Mouse (Mus musculus) limb, embryonic 15.5 days (tissue): ENCODE measurements around the gene Scn3b. TPM values are rescaled to one million over a fixed set of nuclear protein-coding genes. Genes with fewer than 3 reads are reported as not detected.

Source experiments
- ATAC-seq: fragments of 200-750 bp; cut with Nextera tagmentation; 2 replicates; pipeline ENCODE4 v1.8.0; 2017; ENCODE audit warnings: low read depth, moderate TSS enrichment; ENCODE audit not compliant: insufficient number of reproducible peaks, low FRiP score, low TSS enrichment
- H3K27ac ChIP-seq: fragments of 300-500 bp; sonication (generic); 2 replicates; pipeline ENCODE4 v1.5.1; 2015; ENCODE audit warnings: moderate library complexity, mild to moderate bottlenecking, inconsistent platforms
- H3K27me3 ChIP-seq: fragments of 300-500 bp; sonication (generic); 2 replicates; pipeline ENCODE4 v1.6.1; 2015; ENCODE audit warnings: inconsistent platforms
- H3K36me3 ChIP-seq: fragments of 300-500 bp; sonication (generic); 2 replicates; pipeline ENCODE4 v1.6.1; 2015; ENCODE audit warnings: inconsistent platforms
- H3K4me1 ChIP-seq: fragments of 300-500 bp; sonication (generic); 2 replicates; pipeline ENCODE4 v1.6.1; 2015; ENCODE audit warnings: inconsistent platforms
- H3K4me2 ChIP-seq: fragments of 300-500 bp; sonication (generic); 2 replicates; pipeline ENCODE4 v1.6.1; 2015; ENCODE audit warnings: mild to moderate bottlenecking, inconsistent platforms
- H3K4me3 ChIP-seq: fragments of 300-500 bp; sonication (generic); 2 replicates; pipeline ENCODE4 v1.5.1; 2015; ENCODE audit warnings: mild to moderate bottlenecking, inconsistent platforms
- H3K9ac ChIP-seq: fragments of 300-500 bp; sonication (generic); 2 replicates; pipeline ENCODE4 v1.6.1; 2015; ENCODE audit warnings: inconsistent platforms
- H3K9me3 ChIP-seq: fragments of 300-500 bp; sonication (generic); 2 replicates; pipeline ENCODE4 v1.6.1; 2016; ENCODE audit warnings: inconsistent platforms
- WGBS: fragments of 180-500 bp; shearing (Covaris S2); methylation state at CpG from one replicate; pipeline ENCODE4 v1.1.7; 2015; 5-methylcytosine and 5-hydroxymethylcytosine counted together
- polyA plus RNA-seq: library from polyadenylated mRNA; unstranded; fragments of >200 nt; fragmentation: Nextera tagmentation; extraction: Ambion mirVana; gene quantifications from 2 replicates; pipeline ENCODE4 v1.2.1, GENCODE M21; 2015

Gene Scn3b
- polyA plus RNA-seq, 1 experiment from 2014 or later, result 11.0 TPM

- Histone ChIP-seq H3K36me3 (no peaks in the 10 kb centered on the region), H3K27me3 (no peaks in the 10 kb centered on the region), H3K9me3 (no peaks in the 10 kb centered on the region), H3K4me1 (0 out of 2 replicates have a peak, but pooled peaks cover 11% of the 10 kb centered on the region), H3K9ac (no peak overlapping the region), H3K27ac (no peak overlapping the region), H3K4me2 (no peak overlapping the region), H3K4me3 (no peak overlapping the region)
- no peak for ATAC-seq
- 81% methylated on average over 31 of the region's 31 CpGs for WGBS
Measured at GRCm38 (mm10) chr9:40332731-40333648, 64.0 kb downstream of the Scn3b start.

DNA sequence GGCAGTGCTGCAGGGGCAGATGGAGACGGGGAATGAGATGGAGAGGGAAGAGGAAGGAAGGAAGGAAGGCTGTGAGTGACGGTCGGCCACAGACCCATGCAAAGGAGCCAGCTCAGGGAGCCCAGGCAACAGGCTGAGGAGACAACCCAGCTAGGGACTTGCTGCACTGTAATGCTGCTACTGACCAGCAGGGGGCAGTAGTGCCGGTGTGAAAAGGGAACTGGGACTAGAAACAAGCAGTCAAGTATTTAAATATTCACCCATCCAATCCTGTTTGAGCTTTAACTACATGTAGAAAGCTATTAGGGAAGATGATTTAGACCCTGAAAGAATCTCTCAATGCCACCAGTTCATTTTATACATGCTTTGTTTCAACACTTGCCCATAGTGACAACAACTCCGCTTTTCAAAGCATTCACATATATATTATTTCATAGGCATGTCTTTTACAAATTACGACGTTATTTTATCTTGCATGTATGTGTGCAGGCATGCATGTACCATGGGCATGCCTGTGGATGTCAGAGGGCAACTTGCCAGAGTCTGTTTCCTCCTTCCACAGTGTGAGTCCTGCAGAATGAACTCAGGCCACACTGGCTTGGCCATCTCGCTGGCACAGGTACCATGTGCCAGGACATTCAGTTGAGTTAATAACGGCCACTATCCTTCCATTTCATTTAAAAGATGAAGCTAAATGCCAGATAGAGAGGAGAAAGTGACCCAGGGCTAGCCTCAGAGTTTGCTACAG is 64.8 kb downstream of the Scn3b start:
- Histone ChIP-seq H3K4me1 (0 out of 2 replicates have a peak, but pooled peaks cover 11% of the 10 kb centered on the region), H3K4me2 (no peak overlapping the region), H3K27ac (no peak overlapping the region), H3K27me3 (no peaks in the 10 kb centered on the region), H3K9ac (no peak overlapping the region), H3K9me3 (no peaks in the 10 kb centered on the region), H3K4me3 (no peak overlapping the region), H3K36me3 (no peaks in the 10 kb centered on the region)
- ATAC-seq, result no peak
- WGBS, result 60% methylated on average over 9 of the region's 9 CpGs

DNA sequence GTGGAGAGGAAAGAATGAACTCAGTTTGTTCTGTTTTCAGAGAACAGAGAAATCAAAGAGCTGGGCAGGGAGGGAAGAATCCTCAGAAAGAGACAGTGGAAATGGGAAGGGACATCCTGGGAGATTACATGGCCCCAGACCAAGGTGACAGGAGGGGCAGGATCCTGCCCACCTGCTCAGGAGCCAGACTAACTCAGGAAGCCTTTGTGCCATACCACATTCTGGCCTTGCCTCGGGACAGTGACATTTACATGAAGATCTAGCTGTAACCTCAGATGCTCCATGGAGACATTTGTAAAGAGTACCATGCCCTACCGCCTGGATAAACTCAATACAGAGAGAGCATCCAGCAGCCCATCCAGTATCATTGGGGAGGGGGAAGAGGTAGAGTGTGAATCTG is 65.6 kb downstream of the Scn3b start:
- Histone ChIP-seq H3K27ac (no peak overlapping the region), H3K4me1 (0 out of 2 replicates have a peak, but pooled peaks cover 11% of the 10 kb centered on the region), H3K27me3 (no peaks in the 10 kb centered on the region), H3K9me3 (no peaks in the 10 kb centered on the region), H3K36me3 (no peaks in the 10 kb centered on the region), H3K4me3 (no peak overlapping the region), H3K4me2 (no peak overlapping the region), H3K9ac (no peak overlapping the region)
- no peak for ATAC-seq
- WGBS, result 77% methylated on average over 2 of the region's 2 CpGs

DNA sequence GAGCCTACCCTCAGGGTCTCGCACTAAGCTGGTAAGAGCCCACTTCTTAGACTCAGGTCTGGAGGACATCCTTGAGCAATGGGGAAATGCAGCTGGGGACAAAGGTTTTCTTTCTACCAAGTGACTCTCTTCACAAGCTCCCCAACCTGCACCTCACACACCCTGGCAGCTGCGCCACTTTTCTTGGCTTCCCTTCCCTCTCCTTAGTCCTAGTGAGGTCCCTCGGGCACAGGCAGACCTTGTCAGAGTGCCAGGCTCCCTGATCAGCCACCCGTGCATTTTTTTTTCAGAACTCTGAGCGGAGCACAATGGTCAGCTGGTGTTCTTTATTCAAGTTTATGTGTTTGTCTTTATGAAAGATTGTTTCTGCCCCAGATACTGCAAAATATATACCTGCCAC is 67.7 kb downstream of the Scn3b start:
- H3K27me3 ChIP-seq, result no peaks in the 10 kb centered on the region
- no peak overlapping the region for H3K27ac ChIP-seq
- no peaks in the 10 kb centered on the region for H3K36me3 ChIP-seq
- 0 out of 2 replicates have a peak, but pooled peaks cover 6% of the 10 kb centered on the region for H3K4me1 ChIP-seq
- WGBS, result 67% methylated on average over 5 of the region's 5 CpGs
- no peak overlapping the region for H3K4me2 ChIP-seq
- no peak overlapping the region for H3K9ac ChIP-seq
- H3K4me3 ChIP-seq, result no peak overlapping the region
- no peaks in the 10 kb centered on the region for H3K9me3 ChIP-seq
- ATAC-seq, result no peak

GRCm38 (mm10) chr9:40337131-40337820 is 68.3 kb downstream of the Scn3b start:
- Histone ChIP-seq H3K4me1 (0 out of 2 replicates have a peak, but pooled peaks cover 6% of the 10 kb centered on the region), H3K4me2 (no peak overlapping the region), H3K9me3 (no peaks in the 10 kb centered on the region), H3K27me3 (no peaks in the 10 kb centered on the region), H3K4me3 (no peak overlapping the region), H3K27ac (no peak overlapping the region), H3K9ac (no peak overlapping the region), H3K36me3 (no peaks in the 10 kb centered on the region)
- ATAC-seq, result no peak
- WGBS, result 62% methylated on average over 4 of the region's 4 CpGs

DNA sequence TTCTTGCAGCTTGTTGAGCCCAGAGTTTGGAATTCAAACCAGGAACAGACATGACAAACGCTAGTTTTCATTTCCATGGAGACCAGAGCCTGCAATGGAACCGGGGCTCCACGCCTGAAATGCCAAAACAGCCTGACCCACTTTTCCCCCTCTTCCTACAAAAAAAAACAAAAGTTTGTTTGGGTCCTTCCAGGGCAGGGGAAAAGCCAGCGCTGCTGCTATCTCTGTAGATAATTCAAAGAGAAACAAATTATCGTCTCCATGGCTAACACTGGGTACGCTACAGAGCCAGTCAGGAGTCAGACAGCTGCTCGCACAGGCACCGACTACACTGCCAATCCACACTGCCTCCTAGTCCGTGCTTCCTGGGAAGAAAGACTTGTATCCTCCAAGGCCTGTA is 70.6 kb downstream of the Scn3b start:
- Histone ChIP-seq H3K9me3 (no peaks in the 10 kb centered on the region), H3K27ac (no peak overlapping the region), H3K27me3 (no peaks in the 10 kb centered on the region), H3K9ac (no peak overlapping the region), H3K36me3 (no peaks in the 10 kb centered on the region), H3K4me2 (no peak overlapping the region), H3K4me3 (no peak overlapping the region), H3K4me1 (0 out of 2 replicates have a peak, but pooled peaks cover 6% of the 10 kb centered on the region)
- ATAC-seq, result no peak
- 73% methylated on average over 9 of the region's 9 CpGs for WGBS

Other genes starting within 250 kb of the Scn3b start
- gene Olfr981, start 247.8 kb upstream of the Scn3b start, polyA plus RNA-seq, result not detected in 2 replicates
- not detected in 2 replicates for gene Olfr982, start 195.4 kb upstream of the Scn3b start, polyA plus RNA-seq
- gene Olfr983, start 175.6 kb upstream of the Scn3b start, polyA plus RNA-seq, result not detected in 2 replicates
- gene Olfr984, start 155.0 kb upstream of the Scn3b start, polyA plus RNA-seq, result not detected in 2 replicates
- gene Olfr985, start 139.0 kb upstream of the Scn3b start, polyA plus RNA-seq, result not detected in 2 replicates
- gene Tmem225, start 121.1 kb upstream of the Scn3b start, polyA plus RNA-seq, result not detected in 2 replicates
- not detected in 2 replicates for gene Olfr986, start 88.3 kb upstream of the Scn3b start, polyA plus RNA-seq
- gene Zfp202, start 76.9 kb upstream of the Scn3b start, polyA plus RNA-seq, result 4.7 and 4.9 TPM in 2 replicates